Mouse (Mus musculus): Measurements from ENCODE around the gene Gm49369.
"Not testable (repeated sequence)": the region's sequence is repeated elsewhere in the genome, so short reads cannot be mapped to it uniquely, and the experiment has no call there.

Gm49369 gene

GRCm38 (mm10) chr7:142382567-142382966, at the start of gene Gm49369:
Gene Gm49369, minus strand, starts transcription at chr7:142382667.
- DNase-seq (ENCODE audit: low spot score): no peak

- no peak for DNase-seq (ENCODE audit: low spot score)
These were observed 48.6 kb upstream of the Gm49369 start for GRCm38 (mm10) chr7:142431106-142431505.

DNA sequence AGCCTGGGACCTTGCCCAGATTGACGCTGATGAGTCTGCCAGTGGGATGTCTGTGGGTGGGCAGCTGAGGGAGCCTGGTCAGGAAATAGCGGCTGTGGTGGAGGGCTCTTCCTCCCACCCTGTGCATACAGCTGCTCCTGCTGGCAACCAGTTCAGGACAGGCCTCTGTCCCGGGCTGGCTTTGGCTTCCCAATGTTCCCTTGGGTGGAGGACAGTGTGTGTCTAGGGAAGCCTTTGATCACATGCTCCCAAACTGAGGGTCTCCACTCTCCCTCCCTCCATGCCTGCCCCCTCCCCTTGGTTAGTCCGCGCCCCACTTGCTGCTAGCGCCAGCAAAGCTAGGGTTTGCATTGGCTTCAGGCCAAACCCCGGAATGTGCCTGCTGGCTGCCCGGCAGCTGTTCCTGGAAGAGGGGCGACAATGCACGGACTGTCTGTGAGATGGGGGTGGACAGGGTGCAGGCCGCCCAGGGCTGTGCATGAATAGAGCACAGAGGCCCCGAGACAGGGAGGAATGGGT, 47.8 kb upstream of the Gm49369 start:
- peak; percentile 41 for DNase-seq (ENCODE audit: low spot score)

- DNase-seq (ENCODE audit: low spot score): no peak
These were observed 45.7 kb upstream of the Gm49369 start for GRCm38 (mm10) chr7:142428213-142428612.

- DNase-seq (ENCODE audit: low spot score): no peak
These were observed 43.3 kb upstream of the Gm49369 start for GRCm38 (mm10) chr7:142425641-142426213.

- DNase-seq (ENCODE audit: low spot score): no peak
These were observed 39.4 kb upstream of the Gm49369 start for GRCm38 (mm10) chr7:142421826-142422225.

DNA sequence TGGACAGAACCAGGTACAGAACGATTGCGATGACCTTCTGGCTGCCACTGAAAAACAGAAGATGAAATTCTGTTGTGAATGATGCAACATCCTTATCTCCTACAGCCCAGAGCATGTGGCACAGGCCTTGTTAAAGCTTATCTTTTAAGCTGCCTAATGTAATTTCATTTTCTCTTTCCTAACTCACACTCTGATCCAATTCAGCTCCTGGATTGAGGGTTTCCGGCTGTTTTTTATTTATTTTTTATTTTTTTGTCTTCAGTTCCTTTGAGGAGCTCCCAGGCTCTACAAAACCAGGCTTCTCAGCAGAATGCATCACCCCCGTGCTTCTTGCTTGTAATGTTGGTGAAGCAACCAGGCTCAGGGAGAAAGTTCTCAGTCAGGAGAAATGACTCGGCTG, 37.4 kb upstream of the Gm49369 start:
- DNase-seq (ENCODE audit: low spot score): no peak

- no peak for DNase-seq (ENCODE audit: low spot score)
These were observed 36.2 kb upstream of the Gm49369 start for GRCm38 (mm10) chr7:142418679-142419078.

- DNase-seq (ENCODE audit: low spot score): no peak
These were observed 35.6 kb upstream of the Gm49369 start for GRCm38 (mm10) chr7:142418027-142418426.

GRCm38 (mm10) chr7:142416225-142416624, 33.8 kb upstream of the Gm49369 start:
- no peak for DNase-seq (ENCODE audit: low spot score)

GRCm38 (mm10) chr7:142415314-142415713, 32.8 kb upstream of the Gm49369 start:
- no peak for DNase-seq (ENCODE audit: low spot score)

DNA sequence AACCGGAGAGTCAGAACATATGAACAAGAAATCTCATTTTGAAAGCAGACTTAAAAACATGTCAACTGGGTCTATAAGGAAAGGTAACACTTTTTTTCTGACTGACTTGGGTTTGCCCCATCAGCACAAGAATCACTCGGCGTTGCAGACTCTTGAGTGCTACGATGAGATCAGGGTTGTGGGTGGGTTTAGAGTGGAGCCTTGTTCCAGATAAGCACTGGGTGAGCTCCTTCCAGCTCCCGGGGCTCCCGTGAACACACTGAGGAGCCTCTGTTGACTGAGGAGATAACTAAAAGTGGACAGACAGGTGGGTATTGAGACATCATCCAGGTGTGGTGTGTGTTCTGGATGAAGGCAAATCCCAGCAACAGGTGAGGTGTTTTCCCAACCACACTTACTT, 30.8 kb upstream of the Gm49369 start:
- DNase-seq (ENCODE audit: low spot score): no peak

DNA sequence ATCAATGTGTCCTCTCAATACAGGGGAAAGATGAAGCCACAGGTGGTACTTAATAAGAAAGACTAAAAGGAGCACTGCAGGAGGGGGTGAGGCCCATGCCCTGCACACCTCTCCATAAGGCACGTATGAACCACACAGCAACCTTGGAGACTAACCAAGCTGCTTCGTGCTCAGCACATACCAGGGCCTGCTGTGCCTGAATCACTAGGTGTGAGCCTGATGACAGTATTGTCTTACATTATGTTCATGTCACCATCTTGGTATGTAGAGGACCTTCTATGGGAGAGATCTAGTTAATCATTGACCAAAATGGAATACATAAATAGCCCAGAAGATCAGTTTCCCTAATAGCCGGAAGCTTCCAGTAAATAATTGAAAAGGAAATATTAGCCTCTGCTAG, 27.1 kb upstream of the Gm49369 start:
- DNase-seq (ENCODE audit: low spot score): no peak

DNA sequence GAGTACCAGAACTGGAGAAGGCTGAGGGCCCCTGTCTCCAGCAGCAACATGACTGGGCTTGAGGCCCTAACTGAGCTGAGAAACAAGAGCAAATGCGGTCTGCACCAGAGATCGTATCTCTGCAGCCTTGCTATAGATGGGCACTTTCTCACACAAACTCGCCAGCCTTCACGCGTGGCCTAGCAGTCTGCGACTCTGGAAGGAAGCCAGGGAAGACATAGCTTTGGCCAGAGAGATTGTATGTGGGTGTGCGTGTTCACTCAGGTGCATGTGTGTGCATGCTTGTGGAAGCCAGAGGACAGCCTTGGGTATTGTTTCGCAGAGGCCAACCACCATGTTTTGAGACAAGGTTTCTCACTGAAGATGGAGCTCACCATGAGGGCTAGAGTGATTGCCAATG, 26.2 kb upstream of the Gm49369 start:
- no peak for DNase-seq (ENCODE audit: low spot score)

DNA sequence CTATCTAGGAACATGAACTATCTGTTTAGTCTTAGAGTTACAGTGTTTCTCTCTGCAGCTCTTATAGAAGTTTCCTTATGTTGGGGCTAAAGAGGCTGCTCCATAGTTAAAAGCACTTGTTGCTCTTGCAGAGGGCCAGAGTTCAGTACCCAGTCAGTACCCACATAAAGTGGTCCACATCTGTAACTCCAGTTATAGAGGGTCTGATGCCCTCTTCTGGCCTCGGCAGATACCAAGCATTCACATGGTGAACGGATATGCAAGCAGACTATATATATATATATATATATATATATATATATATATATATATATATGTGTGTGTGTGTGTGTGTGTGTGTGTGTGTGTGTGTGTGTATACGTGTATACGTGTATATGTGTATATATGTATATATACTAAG, 25.5 kb upstream of the Gm49369 start:
- no peak for DNase-seq (ENCODE audit: low spot score)

GRCm38 (mm10) chr7:142405134-142405533, 22.7 kb upstream of the Gm49369 start:
- not testable (repeated sequence) for DNase-seq (ENCODE audit: low spot score)

GRCm38 (mm10) chr7:142403591-142403990, 21.1 kb upstream of the Gm49369 start:
- DNase-seq (ENCODE audit: low spot score): peak; percentile 56

DNA sequence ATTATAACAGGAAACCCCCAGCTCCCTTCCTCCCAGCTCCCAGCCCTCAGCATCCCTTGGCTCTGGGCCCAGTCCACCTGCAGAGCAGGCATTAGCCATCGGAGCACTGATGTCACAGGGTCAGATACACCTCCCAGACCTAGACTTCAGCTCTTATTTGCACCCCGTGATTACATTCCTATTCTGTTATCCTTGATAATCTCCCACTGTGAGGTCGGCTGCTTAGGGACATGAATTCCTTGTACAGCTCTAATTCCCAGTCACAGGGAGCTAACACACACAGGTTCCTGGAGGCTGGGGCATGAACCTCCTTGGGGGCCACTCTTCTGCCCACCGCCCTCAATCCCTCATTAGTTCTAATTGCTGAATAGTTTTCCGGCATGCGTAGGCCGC, 18.3 kb upstream of the Gm49369 start:
- no peak for DNase-seq (ENCODE audit: low spot score)

DNA sequence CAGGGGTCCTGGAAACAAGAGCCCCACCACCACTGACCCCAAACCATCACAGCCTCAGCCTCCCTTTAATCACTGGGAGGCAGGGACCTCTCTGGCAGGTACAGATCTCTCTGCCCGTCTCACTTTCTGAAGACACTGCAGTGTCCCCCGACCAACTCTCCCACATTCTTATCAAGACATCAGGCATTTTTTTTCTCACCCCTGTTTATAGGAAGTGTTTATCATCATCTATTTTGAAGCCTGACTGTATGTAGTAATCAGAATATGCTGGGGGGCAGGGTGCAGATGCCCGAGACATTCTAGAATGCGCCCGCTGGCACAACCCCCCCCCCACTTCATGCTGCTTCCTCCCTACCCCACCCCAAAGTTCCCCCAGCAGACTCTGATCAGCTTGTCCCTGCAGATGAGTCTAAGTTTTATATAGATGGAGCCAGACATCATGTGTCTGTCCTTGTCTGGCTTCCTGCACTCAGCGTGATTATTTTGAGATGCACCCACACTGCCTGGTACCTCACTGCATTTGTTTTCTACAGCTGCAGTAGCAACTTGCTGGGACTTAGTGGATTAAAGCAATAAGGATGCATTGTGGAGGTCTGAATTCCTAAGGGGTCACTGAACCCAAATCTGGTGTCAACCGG, 17.8 kb upstream of the Gm49369 start:
- no peak for DNase-seq (ENCODE audit: low spot score)

DNA sequence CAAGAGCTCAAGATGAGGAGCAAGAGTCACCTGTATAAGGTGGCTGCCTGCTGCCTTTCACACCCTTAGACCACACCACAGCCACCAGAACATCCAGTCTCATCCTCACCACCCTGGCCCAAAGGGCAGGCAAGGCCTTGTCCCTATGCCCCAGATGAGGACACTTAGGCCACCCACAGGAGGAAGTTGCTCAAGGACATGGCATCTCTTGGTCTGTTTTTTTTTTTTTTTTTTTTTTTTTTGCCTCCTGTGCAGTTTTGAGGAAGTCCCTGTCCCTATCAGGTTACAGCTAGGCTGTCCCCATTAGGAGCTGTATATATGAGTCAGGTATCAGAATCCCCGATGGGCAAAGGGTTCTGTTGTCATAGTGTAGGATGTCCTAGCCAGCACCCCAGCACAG, 16.8 kb upstream of the Gm49369 start:
- no peak for DNase-seq (ENCODE audit: low spot score)

DNA sequence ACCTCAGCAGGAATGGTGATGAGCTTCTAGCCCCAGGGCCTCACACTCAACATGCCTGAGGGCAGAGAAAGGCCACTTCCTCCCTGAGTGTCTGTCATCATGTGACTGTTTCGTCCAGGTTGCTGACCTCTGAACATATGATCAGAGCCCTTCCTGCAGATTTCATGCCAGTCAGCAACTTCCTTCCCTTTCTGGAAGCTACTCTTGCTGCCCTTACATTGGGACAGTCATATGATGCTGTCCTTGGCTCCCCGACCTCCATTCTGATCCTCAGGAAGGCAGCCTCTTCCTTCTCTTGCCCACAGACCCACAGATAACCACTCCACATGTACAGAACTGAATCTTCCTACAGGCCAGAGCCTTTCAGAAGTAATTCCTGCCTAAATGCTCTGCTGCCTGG, 15.6 kb upstream of the Gm49369 start:
- no peak for DNase-seq (ENCODE audit: low spot score)

DNA sequence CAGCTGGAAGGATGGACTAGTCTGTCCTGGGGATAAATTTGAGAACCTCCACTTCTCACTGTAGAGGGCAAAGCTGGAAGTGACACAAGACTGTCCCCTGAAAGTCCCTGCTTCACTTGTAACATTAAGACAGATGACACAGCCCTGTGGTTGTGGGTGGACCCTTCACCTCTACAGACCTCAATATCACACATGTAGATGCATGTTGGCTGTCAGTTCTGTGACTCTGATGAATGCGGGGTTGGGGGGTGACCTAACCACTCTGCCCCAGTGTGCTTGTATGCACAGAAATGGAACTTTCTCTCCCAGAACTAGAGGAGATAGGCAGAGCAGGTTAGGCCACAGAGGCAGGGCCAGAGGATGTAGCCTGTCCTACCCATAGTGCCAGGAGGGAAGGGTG, 14.1 kb upstream of the Gm49369 start:
- no peak for DNase-seq (ENCODE audit: low spot score)

DNA sequence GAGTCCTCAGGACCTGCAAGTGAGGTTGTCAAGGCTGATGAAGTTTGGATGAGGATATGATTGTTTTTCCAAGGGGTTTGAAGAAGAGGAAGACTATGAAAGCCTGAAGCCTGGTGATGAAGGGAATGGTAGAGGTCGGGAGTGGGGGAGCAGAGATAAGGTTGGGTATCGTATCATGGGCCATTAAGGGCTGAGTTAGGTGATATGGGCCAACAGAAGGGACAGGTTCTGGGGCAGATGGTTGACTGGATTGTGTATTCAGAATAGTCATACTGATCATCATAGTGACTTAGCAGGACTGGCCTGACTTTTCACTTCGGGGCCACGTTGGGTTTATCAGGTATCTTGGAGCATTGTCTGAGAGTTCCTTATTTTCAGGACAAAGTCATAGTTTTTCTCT, 13.0 kb upstream of the Gm49369 start:
- DNase-seq (ENCODE audit: low spot score): no peak
